ENCODE assay signal across 8 mouse cellular contexts in genomic region chr10:121585791-121586642, GRCm38 (mm10). TPM values are rescaled to one million over a fixed set of nuclear protein-coding genes. Genes with fewer than 3 reads are reported as not detected.
DNase-seq lines count a peak whose midpoint lies in the region; ATAC-seq and TF ChIP-seq lines count a peak whose summit lies in the region.

No protein-coding gene starts in this region.

- no peaks in the 10 kb centered on the region for H3K9me3 ChIP-seq in embryonic facial prominence, embryonic 14.5 days (ENCODE audit: control insufficient read depth, low read length)
- H3K9me3 ChIP-seq in hindbrain, embryonic 11.5 days (ENCODE audit: control insufficient read depth, low read length): no peaks in the 10 kb centered on the region
- H3K9me3 ChIP-seq in lung, embryonic 16.5 days (ENCODE audit: control insufficient read depth, low read length): no peaks in the 10 kb centered on the region
- H3K9me3 ChIP-seq in stomach, postnatal 0 days (ENCODE audit: control insufficient read depth, low read length): no peaks in the 10 kb centered on the region

- TF ChIP-seq EP300 in stomach, postnatal 0 days (optimal IDR thresholded peaks at IDR 0.05): no peak

- 4% methylated on average over 29 of the region's 48 CpGs for WGBS in embryonic facial prominence, embryonic 14.5 days
- WGBS in hindbrain, embryonic 11.5 days: 6% methylated on average over 31 of the region's 48 CpGs
- 3% methylated on average over 33 of the region's 48 CpGs for WGBS in lung, embryonic 16.5 days
- WGBS in stomach, postnatal 0 days: 2% methylated on average over 38 of the region's 48 CpGs

- TF ChIP-seq CTCF in stomach, postnatal 0 days (IDR thresholded peaks at IDR 0.05; ENCODE audit: low read depth): no peak

- peaks cover 8% of the 10 kb centered on the region for H3K4me1 ChIP-seq in embryonic facial prominence, embryonic 14.5 days (ENCODE audit: control insufficient read depth, insufficient read depth, low read length)
- H3K4me1 ChIP-seq in hindbrain, embryonic 11.5 days (replicated peaks; ENCODE audit: control insufficient read depth, insufficient read depth, low read length): 0 out of 2 replicates have a peak, but pooled peaks cover 2% of the 10 kb centered on the region
- H3K4me1 ChIP-seq in lung, embryonic 16.5 days (replicated peaks; ENCODE audit: control insufficient read depth, insufficient read depth, low read length): peaks cover 4% of the 10 kb centered on the region; the same call in 1 of the 2 replicates
- no peaks in the 10 kb centered on the region for H3K4me1 ChIP-seq in stomach, postnatal 0 days (replicated peaks; ENCODE audit: control insufficient read depth, insufficient read depth)

- H3K4me3 ChIP-seq in embryonic facial prominence, embryonic 14.5 days (ENCODE audit: low read depth, low read length): peak overlapping the region; percentile 84
- H3K4me3 ChIP-seq in hindbrain, embryonic 11.5 days (ENCODE audit: low read depth, low read length): peak overlapping the region; percentile 81
- H3K4me3 ChIP-seq in lung, embryonic 16.5 days (ENCODE audit: low read length): peak overlapping the region; percentile 88
- peak overlapping the region; percentile 86 for H3K4me3 ChIP-seq in stomach, postnatal 0 days (ENCODE audit: low read depth, low read length)

- peak overlapping the region; percentile 81 for H3K27ac ChIP-seq in embryonic facial prominence, embryonic 14.5 days (replicated peaks; ENCODE audit: low read depth, low read length)
- H3K27ac ChIP-seq in hindbrain, embryonic 11.5 days (ENCODE audit: low read depth, low read length): peak overlapping the region; percentile 72; the same call in 1 of the 2 replicates
- peak overlapping the region; percentile 84 for H3K27ac ChIP-seq in lung, embryonic 16.5 days (ENCODE audit: low read length)
- H3K27ac ChIP-seq in stomach, postnatal 0 days (replicated peaks): peak overlapping the region; percentile 94

- H3K4me2 ChIP-seq in embryonic facial prominence, embryonic 14.5 days (ENCODE audit: low read depth, low read length): peak overlapping the region; percentile 73
- peak overlapping the region; percentile 80 for H3K4me2 ChIP-seq in hindbrain, embryonic 11.5 days (replicated peaks; ENCODE audit: low read depth, low read length)
- H3K4me2 ChIP-seq in lung, embryonic 16.5 days (ENCODE audit: low read depth, low read length): peak overlapping the region; percentile 70
- peak overlapping the region; percentile 69 for H3K4me2 ChIP-seq in stomach, postnatal 0 days (replicated peaks; ENCODE audit: low read depth)

- peak; percentile 69 for ATAC-seq in embryonic facial prominence, embryonic 14.5 days (ENCODE audit: low read depth)
- ATAC-seq in hindbrain, embryonic 11.5 days (ENCODE audit: low FRiP score): peak; percentile 84
- peak; percentile 70 for ATAC-seq in lung, embryonic 16.5 days (ENCODE audit: low read depth)
- peak; percentile 76 for ATAC-seq in stomach, postnatal 0 days (ENCODE audit: low FRiP score, low TSS enrichment)

- H3K27me3 ChIP-seq in embryonic facial prominence, embryonic 14.5 days (replicated peaks; ENCODE audit: control insufficient read depth, insufficient read depth, low read length): no peaks in the 10 kb centered on the region
- H3K27me3 ChIP-seq in hindbrain, embryonic 11.5 days (ENCODE audit: control insufficient read depth, insufficient read depth, low read length): no peaks in the 10 kb centered on the region
- H3K27me3 ChIP-seq in lung, embryonic 16.5 days (ENCODE audit: control insufficient read depth, insufficient read depth, low read depth, low read length): no peaks in the 10 kb centered on the region
- H3K27me3 ChIP-seq in stomach, postnatal 0 days (ENCODE audit: control insufficient read depth, insufficient read depth, low read length): no peaks in the 10 kb centered on the region

- H3K36me3 ChIP-seq in embryonic facial prominence, embryonic 14.5 days (ENCODE audit: control insufficient read depth, insufficient read depth, low read length): peaks cover 29% of the 10 kb centered on the region
- 0 out of 2 replicates have a peak, but pooled peaks cover 3% of the 10 kb centered on the region for H3K36me3 ChIP-seq in hindbrain, embryonic 11.5 days (ENCODE audit: control insufficient read depth, insufficient read depth, low read length)
- H3K36me3 ChIP-seq in lung, embryonic 16.5 days (ENCODE audit: control insufficient read depth, insufficient read depth, low read length): peaks cover 29% of the 10 kb centered on the region
- peaks cover 10% of the 10 kb centered on the region for H3K36me3 ChIP-seq in stomach, postnatal 0 days (ENCODE audit: control insufficient read depth, insufficient read depth, low read length)

- peak; percentile 14 for DNase-seq in ovary, postnatal 10 days (ENCODE audit: low spot score)
- DNase-seq in ovary, postnatal 14 days (ENCODE audit: low spot score): no peak
- peak; percentile 67 for DNase-seq in Muller cell, postnatal 12 days (ENCODE audit: inconsistent ontology term)
- DNase-seq in embryonic facial prominence, embryonic 14.5 days (ENCODE audit: low spot score): peak; percentile 24
- DNase-seq in hindbrain, embryonic 11.5 days (ENCODE audit: low spot score): peak; percentile 50
- DNase-seq in stomach, postnatal 0 days (ENCODE audit: low spot score): no peak
- no peak for DNase-seq in left cerebral cortex, postnatal 14 days (ENCODE audit: low spot score in 2 of 2)

- H3K9ac ChIP-seq in embryonic facial prominence, embryonic 14.5 days (ENCODE audit: low read depth, low read length): peak overlapping the region; percentile 95
- peak overlapping the region; percentile 90 for H3K9ac ChIP-seq in hindbrain, embryonic 11.5 days (ENCODE audit: low read depth, low read length)
- H3K9ac ChIP-seq in lung, embryonic 16.5 days (ENCODE audit: low read length): peak overlapping the region; percentile 89
- peak overlapping the region; percentile 95 for H3K9ac ChIP-seq in stomach, postnatal 0 days (ENCODE audit: low read length)

- intact Hi-C loops in left cerebral cortex, postnatal 14 days (cut with DNase I): no loop called here

RNA-seq across cellular contexts. Expression of gene Tbk1, which starts 0.6 kb away (rescaled TPM):
- 28.6 and 32.4 TPM in 2 replicates for polyA plus RNA-seq in embryonic facial prominence, embryonic 14.5 days (2014; fragmentation: Nextera tagmentation; extraction: Ambion mirVana)
- polyA plus RNA-seq in hindbrain, embryonic 11.5 days (2014; fragmentation: Nextera tagmentation; extraction: Ambion mirVana): 36.4 and 38.3 TPM in 2 replicates
- polyA plus RNA-seq in lung, embryonic 16.5 days (2015; fragmentation: Nextera tagmentation; extraction: Ambion mirVana): 37.0 and 39.2 TPM in 2 replicates
- polyA plus RNA-seq in stomach, postnatal 0 days (2015; fragmentation: Nextera tagmentation; extraction: Ambion mirVana): 16.6 TPM in 2 replicates
- 10 to 100 TPM; 42.5 to 44.6 TPM for total RNA-seq in left cerebral cortex, postnatal 14 days (2021)

RNA-seq across cellular contexts. Expression of gene Xpot, which starts 40.1 kb away (rescaled TPM):
- polyA plus RNA-seq in embryonic facial prominence, embryonic 14.5 days (2014; fragmentation: Nextera tagmentation; extraction: Ambion mirVana): 54.9 and 62.5 TPM in 2 replicates
- polyA plus RNA-seq in hindbrain, embryonic 11.5 days (2014; fragmentation: Nextera tagmentation; extraction: Ambion mirVana): 49.5 and 51.5 TPM in 2 replicates
- polyA plus RNA-seq in lung, embryonic 16.5 days (2015; fragmentation: Nextera tagmentation; extraction: Ambion mirVana): 35.4 and 42.8 TPM in 2 replicates
- 24.5 and 24.8 TPM in 2 replicates for polyA plus RNA-seq in stomach, postnatal 0 days (2015; fragmentation: Nextera tagmentation; extraction: Ambion mirVana)
- total RNA-seq in left cerebral cortex, postnatal 14 days (2021): 10 to 100 TPM; 62.1 to 67.3 TPM

RNA-seq across cellular contexts. Expression of gene D930020B18Rik, which starts 55.4 kb away (rescaled TPM):
- polyA plus RNA-seq in embryonic facial prominence, embryonic 14.5 days (2014; fragmentation: Nextera tagmentation; extraction: Ambion mirVana): 1.7 and 2.2 TPM in 2 replicates
- polyA plus RNA-seq in hindbrain, embryonic 11.5 days (2014; fragmentation: Nextera tagmentation; extraction: Ambion mirVana): 0.22 and 0.31 TPM in 2 replicates
- polyA plus RNA-seq in lung, embryonic 16.5 days (2015; fragmentation: Nextera tagmentation; extraction: Ambion mirVana): 0.30 and 0.38 TPM in 2 replicates
- polyA plus RNA-seq in stomach, postnatal 0 days (2015; fragmentation: Nextera tagmentation; extraction: Ambion mirVana): 1.2 and 1.5 TPM in 2 replicates
- total RNA-seq in left cerebral cortex, postnatal 14 days (2021): under 1 TPM; 0.15 to 0.42 TPM

Comparison
In these comparisons a context has a peak if more than half of its experiments do, and no peak if none do; other contexts are left out.
1. DNase-seq: peak in ovary, postnatal 10 days (single experiment), Muller cell, postnatal 12 days (single experiment), embryonic facial prominence, embryonic 14.5 days (single experiment) and hindbrain, embryonic 11.5 days (single experiment); none in ovary, postnatal 14 days (single experiment), stomach, postnatal 0 days (single experiment) and left cerebral cortex, postnatal 14 days (0 of 2).
2. Peak in every context shown above with its lines, with median percentiles within 50 percentile points of each other: ATAC-seq, H3K27ac ChIP-seq, H3K4me2 ChIP-seq, H3K4me3 ChIP-seq and H3K9ac ChIP-seq.